Mouse (Mus musculus): ENCODE measurements around the gene Ifi35. TPM values are rescaled to one million over a fixed set of nuclear protein-coding genes. Genes with fewer than 3 reads are reported as not detected.

Gene Ifi35
- polyA plus RNA-seq, 1 experiment from 2014 or later: 29.7 TPM

DNA sequence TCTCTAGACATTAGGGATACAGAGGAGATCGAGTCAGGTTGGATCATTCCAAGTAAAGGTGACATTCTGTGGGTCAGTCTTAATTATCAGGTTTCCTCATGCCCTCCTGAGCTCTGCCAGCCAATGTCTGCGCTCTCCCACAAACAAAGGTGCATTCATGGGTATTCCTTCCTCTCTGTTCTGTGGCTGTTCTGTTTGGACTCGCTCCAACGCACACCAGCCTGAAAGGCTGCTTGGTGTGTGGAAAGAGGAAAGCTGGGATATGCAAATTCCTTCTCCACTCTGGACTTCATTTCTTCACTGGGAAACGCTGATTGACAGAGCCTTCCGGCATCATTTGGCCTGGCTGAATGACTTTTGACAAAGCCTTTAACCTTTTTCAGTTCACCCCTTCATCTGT is 6.5 kb downstream of the Ifi35 start:
- H3K9me3 ChIP-seq (ENCODE audit: control insufficient read depth, low read length): no peaks in the 10 kb centered on the region
- H3K27me3 ChIP-seq (replicated peaks; ENCODE audit: control insufficient read depth, insufficient read depth, low read length): no peaks in the 10 kb centered on the region
- no peak overlapping the region for H3K4me2 ChIP-seq (ENCODE audit: low read depth, low read length)
- no peak overlapping the region for H3K9ac ChIP-seq (ENCODE audit: low read depth, low read length)
- peaks cover 7% of the 10 kb centered on the region for H3K36me3 ChIP-seq (ENCODE audit: control insufficient read depth, insufficient read depth, low read length)
- WGBS: 68% methylated on average over 6 of the region's 6 CpGs
- ATAC-seq: no peak
- peaks cover 20% of the 10 kb centered on the region for H3K4me1 ChIP-seq (ENCODE audit: control insufficient read depth, insufficient read depth, low read length)
- no peak overlapping the region for H3K4me3 ChIP-seq (ENCODE audit: low read length)
- H3K27ac ChIP-seq (ENCODE audit: low read length): no peak overlapping the region

DNA sequence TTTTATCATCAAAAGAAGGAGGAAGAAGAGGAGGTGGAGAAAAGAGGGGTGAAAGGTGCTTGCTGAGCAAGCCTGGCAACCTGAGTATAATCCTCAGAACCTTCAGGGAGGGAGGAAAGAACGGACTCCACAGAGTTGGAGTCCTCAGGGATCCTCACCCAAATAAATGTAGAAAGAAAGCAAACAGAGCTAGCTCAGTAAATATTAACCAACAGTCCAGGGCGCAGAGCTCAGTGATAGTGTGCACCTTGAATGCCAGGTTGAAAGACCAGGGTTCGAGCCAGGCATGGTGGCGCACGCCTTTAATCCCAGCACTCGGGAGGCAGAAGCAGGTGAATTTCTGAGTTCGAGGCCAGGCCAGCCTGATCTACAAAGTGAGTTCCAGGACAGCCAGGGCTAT is 7.4 kb downstream of the Ifi35 start:
- Histone ChIP-seq H3K27me3 (replicated peaks; ENCODE audit: control insufficient read depth, insufficient read depth, low read length) (no peaks in the 10 kb centered on the region), H3K4me1 (ENCODE audit: control insufficient read depth, insufficient read depth, low read length) (peaks cover 24% of the 10 kb centered on the region), H3K9me3 (ENCODE audit: control insufficient read depth, low read length) (no peaks in the 10 kb centered on the region), H3K27ac (ENCODE audit: low read length) (0 out of 2 replicates have a peak overlapping the region, but pooled peaks have one; percentile 7), H3K9ac (ENCODE audit: low read depth, low read length) (no peak overlapping the region), H3K36me3 (ENCODE audit: control insufficient read depth, insufficient read depth, low read length) (peaks cover 7% of the 10 kb centered on the region), H3K4me2 (ENCODE audit: low read depth, low read length) (no peak overlapping the region), H3K4me3 (ENCODE audit: low read length) (no peak overlapping the region)
- no peak for ATAC-seq
- 68% methylated on average over 7 of the region's 7 CpGs for WGBS

DNA sequence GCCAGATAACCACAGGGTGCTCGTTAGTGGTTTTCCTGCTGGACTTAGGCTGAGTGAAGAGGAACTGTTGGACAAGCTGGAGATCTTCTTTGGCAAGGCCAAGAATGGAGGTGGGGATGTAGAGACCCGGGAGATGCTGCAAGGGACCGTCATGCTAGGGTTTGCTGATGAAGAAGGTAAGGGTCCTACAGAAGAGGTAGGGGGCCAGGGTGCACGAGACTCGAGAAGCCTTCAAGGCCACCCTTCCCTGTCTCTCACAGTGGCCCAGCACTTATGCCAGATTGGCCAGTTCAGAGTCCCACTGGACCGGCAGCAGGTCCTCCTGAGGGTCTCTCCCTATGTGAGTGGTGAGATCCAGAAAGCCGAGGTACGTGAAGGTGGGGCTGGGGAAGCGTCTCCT is 9.4 kb downstream of the Ifi35 start:
- peaks cover 13% of the 10 kb centered on the region for H3K36me3 ChIP-seq (ENCODE audit: control insufficient read depth, insufficient read depth, low read length)
- 89% methylated on average over 9 of the region's 9 CpGs for WGBS
- no peaks in the 10 kb centered on the region for H3K9me3 ChIP-seq (ENCODE audit: control insufficient read depth, low read length)
- H3K4me2 ChIP-seq (ENCODE audit: low read depth, low read length): no peak overlapping the region
- H3K9ac ChIP-seq (ENCODE audit: low read depth, low read length): no peak overlapping the region
- peaks cover 27% of the 10 kb centered on the region for H3K4me1 ChIP-seq (ENCODE audit: control insufficient read depth, insufficient read depth, low read length)
- no peak overlapping the region for H3K4me3 ChIP-seq (ENCODE audit: low read length)
- no peak for ATAC-seq
- no peaks in the 10 kb centered on the region for H3K27me3 ChIP-seq (replicated peaks; ENCODE audit: control insufficient read depth, insufficient read depth, low read length)
- no peak overlapping the region for H3K27ac ChIP-seq (ENCODE audit: low read length)

DNA sequence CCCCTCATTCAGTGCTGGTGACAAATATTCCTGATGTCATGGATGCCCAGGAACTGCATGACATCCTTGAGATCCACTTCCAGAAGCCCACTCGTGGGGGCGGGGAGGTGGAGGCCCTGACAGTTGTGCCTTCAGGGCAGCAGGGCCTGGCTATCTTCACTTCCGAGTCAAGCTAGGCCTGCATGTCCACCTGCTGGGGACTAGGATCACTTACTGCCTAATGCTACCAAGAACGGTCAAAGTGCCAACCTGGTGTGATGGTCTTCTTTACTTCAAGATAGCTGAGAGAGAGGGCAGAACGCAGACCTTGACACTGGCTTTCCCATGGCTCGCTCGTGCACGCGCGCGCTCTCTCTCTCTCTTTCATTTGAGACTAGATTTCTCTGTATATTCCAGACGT is 10.0 kb downstream of the Ifi35 start:
- H3K36me3 ChIP-seq (ENCODE audit: control insufficient read depth, insufficient read depth, low read length): peaks cover 13% of the 10 kb centered on the region
- H3K4me1 ChIP-seq (ENCODE audit: control insufficient read depth, insufficient read depth, low read length): peaks cover 30% of the 10 kb centered on the region
- 88% methylated on average over 12 of the region's 12 CpGs for WGBS

DNA sequence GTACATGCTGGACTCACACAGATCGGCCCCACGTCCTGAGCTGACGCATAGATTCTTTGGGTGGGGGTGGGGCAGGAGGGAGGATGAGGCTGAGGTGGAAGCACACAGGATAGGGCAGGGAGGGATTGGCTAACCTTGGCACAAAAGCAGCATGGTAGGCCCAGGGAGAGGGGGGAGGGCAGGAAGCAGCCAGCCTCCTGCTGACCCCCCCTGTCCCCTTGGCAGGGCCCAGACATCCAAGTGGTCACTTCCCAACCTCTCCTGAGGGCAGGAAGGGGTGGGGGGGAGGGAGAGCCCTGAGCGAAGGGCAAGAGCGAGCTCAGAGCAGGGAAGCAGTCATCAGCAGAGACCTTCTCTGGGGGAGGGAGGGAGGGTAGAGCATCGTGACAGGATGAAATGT is 11.5 kb downstream of the Ifi35 start:
- Histone ChIP-seq H3K9me3 (ENCODE audit: control insufficient read depth, low read length) (no peaks in the 10 kb centered on the region), H3K4me2 (ENCODE audit: low read depth, low read length) (no peak overlapping the region), H3K9ac (ENCODE audit: low read depth, low read length) (0 out of 2 replicates have a peak overlapping the region, but pooled peaks have one; percentile 14), H3K27ac (ENCODE audit: low read length) (peak overlapping the region; percentile 37), H3K27me3 (replicated peaks; ENCODE audit: control insufficient read depth, insufficient read depth, low read length) (no peaks in the 10 kb centered on the region), H3K36me3 (ENCODE audit: control insufficient read depth, insufficient read depth, low read length) (peaks cover 13% of the 10 kb centered on the region), H3K4me3 (ENCODE audit: low read length) (no peak overlapping the region), H3K4me1 (ENCODE audit: control insufficient read depth, insufficient read depth, low read length) (peaks cover 38% of the 10 kb centered on the region)
- 53% methylated on average over 6 of the region's 6 CpGs for WGBS
- no peak for ATAC-seq

More for the DNA sequence above, 10.0 kb downstream of the Ifi35 start:
- Histone ChIP-seq H3K27ac (ENCODE audit: low read length) (no peak overlapping the region), H3K9me3 (ENCODE audit: control insufficient read depth, low read length) (no peaks in the 10 kb centered on the region), H3K9ac (ENCODE audit: low read depth, low read length) (no peak overlapping the region), H3K4me3 (ENCODE audit: low read length) (no peak overlapping the region), H3K27me3 (replicated peaks; ENCODE audit: control insufficient read depth, insufficient read depth, low read length) (no peaks in the 10 kb centered on the region), H3K4me2 (ENCODE audit: low read depth, low read length) (no peak overlapping the region)
- ATAC-seq: no peak

DNA sequence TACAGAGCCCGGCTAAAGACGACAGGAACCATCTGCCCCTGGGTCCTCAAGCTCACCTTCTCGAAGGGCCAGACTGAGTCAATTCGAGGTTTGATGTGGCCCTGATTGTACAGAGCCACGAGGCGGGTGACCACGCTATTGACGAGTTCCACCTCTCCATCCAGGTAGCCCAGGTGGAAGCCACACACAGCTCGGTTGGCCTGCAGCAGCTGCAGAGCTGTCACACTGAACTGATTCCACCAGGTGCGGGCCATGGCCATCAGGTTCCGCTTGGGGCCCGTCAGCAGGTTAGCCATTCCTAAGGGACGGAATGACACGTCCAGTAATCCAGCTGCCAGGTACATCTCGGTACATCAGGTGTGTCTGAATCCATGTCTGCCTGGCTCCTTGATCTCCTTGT is 12.1 kb downstream of the Ifi35 start:
- no peak for ATAC-seq

DNA sequence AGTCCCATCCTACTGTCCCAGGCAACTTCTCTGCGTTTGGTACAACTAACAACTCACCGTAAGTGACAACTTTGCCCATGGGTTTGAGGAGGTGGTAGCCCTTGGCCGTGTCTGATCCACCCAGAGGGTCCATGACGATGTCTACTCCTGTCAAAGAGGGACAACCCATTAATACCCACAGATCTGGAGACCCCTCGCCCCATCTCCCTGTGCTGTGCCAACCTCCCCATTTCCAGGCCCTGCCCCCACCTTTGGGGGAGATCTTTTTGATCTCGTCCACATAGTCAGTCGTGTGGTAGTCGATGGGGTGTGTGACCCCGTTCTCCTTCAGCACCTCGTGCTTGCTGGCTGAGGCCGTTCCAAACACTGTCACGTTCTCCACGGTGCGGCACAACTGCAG is 13.9 kb downstream of the Ifi35 start:
- Histone ChIP-seq H3K9ac (ENCODE audit: low read depth, low read length) (0 out of 2 replicates have a peak overlapping the region, but pooled peaks have one; percentile 16), H3K36me3 (ENCODE audit: control insufficient read depth, insufficient read depth, low read length) (peaks cover 13% of the 10 kb centered on the region), H3K4me1 (ENCODE audit: control insufficient read depth, insufficient read depth, low read length) (peaks cover 37% of the 10 kb centered on the region), H3K4me3 (ENCODE audit: low read length) (no peak overlapping the region), H3K9me3 (ENCODE audit: control insufficient read depth, low read length) (no peaks in the 10 kb centered on the region), H3K27ac (ENCODE audit: low read length) (peak overlapping the region; percentile 92), H3K4me2 (ENCODE audit: low read depth, low read length) (no peak overlapping the region), H3K27me3 (replicated peaks; ENCODE audit: control insufficient read depth, insufficient read depth, low read length) (no peaks in the 10 kb centered on the region)
- 78% methylated on average over 14 of the region's 14 CpGs for WGBS
- ATAC-seq: no peak

More for the DNA sequence above, 12.1 kb downstream of the Ifi35 start:
- peaks cover 38% of the 10 kb centered on the region for H3K4me1 ChIP-seq (ENCODE audit: control insufficient read depth, insufficient read depth, low read length)
- no peak overlapping the region for H3K9ac ChIP-seq (ENCODE audit: low read depth, low read length)
- WGBS: 81% methylated on average over 15 of the region's 15 CpGs
- no peaks in the 10 kb centered on the region for H3K9me3 ChIP-seq (ENCODE audit: control insufficient read depth, low read length)
- no peak overlapping the region for H3K4me2 ChIP-seq (ENCODE audit: low read depth, low read length)
- no peak overlapping the region for H3K27ac ChIP-seq (ENCODE audit: low read length)
- no peaks in the 10 kb centered on the region for H3K27me3 ChIP-seq (replicated peaks; ENCODE audit: control insufficient read depth, insufficient read depth, low read length)
- peaks cover 13% of the 10 kb centered on the region for H3K36me3 ChIP-seq (ENCODE audit: control insufficient read depth, insufficient read depth, low read length)
- H3K4me3 ChIP-seq (ENCODE audit: low read length): no peak overlapping the region

DNA sequence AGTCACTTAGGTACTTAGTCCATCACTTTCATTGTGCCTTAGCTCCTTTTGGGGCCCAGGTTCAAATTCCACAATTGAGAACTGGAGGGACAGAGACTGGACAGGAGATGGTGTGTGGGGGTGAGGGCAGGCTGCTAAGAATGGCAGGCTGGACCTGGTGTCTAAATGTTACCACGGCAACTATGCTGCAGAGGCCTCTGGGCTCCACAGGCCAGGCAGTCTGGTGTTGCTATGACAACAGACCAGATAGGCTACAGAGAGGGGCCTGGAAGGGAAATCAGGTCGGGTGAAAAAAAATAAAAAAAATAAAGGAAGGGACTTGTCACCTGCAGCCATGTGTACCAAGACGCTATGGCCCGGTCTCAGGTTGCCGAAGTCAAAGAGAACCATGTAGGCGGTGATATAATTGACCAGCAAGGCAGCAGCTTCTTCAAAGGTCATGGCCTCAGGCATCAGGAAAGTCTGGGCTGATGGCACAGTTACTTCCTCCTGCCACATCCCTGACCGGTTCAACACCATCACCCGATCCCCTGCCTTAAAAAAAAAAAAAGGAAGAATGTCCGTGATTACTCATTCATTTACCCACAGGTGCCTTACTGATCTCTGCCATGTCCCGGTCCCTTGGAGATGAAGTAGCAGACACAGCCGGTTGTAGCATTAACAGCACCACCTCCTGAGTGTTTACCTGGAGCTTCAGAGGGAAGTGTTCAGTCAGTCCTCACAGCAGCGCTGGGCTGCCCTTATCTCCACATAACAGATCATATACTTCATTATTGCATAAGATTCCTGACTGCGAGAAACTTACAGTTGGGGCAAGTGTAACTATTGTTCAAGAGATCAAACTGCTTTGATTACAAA is 14.6 kb downstream of the Ifi35 start:
- peak; percentile 14 for ATAC-seq
- Histone ChIP-seq H3K36me3 (ENCODE audit: control insufficient read depth, insufficient read depth, low read length) (peaks cover 10% of the 10 kb centered on the region), H3K9me3 (ENCODE audit: control insufficient read depth, low read length) (no peaks in the 10 kb centered on the region), H3K4me2 (ENCODE audit: low read depth, low read length) (peak overlapping the region; percentile 93), H3K4me3 (ENCODE audit: low read length) (no peak overlapping the region), H3K27me3 (replicated peaks; ENCODE audit: control insufficient read depth, insufficient read depth, low read length) (no peaks in the 10 kb centered on the region), H3K9ac (ENCODE audit: low read depth, low read length) (0 out of 2 replicates have a peak overlapping the region, but pooled peaks have one; percentile 16), H3K4me1 (ENCODE audit: control insufficient read depth, insufficient read depth, low read length) (peaks cover 39% of the 10 kb centered on the region), H3K27ac (ENCODE audit: low read length) (peak overlapping the region; percentile 92)
- 22% methylated on average over 13 of the region's 13 CpGs for WGBS

DNA sequence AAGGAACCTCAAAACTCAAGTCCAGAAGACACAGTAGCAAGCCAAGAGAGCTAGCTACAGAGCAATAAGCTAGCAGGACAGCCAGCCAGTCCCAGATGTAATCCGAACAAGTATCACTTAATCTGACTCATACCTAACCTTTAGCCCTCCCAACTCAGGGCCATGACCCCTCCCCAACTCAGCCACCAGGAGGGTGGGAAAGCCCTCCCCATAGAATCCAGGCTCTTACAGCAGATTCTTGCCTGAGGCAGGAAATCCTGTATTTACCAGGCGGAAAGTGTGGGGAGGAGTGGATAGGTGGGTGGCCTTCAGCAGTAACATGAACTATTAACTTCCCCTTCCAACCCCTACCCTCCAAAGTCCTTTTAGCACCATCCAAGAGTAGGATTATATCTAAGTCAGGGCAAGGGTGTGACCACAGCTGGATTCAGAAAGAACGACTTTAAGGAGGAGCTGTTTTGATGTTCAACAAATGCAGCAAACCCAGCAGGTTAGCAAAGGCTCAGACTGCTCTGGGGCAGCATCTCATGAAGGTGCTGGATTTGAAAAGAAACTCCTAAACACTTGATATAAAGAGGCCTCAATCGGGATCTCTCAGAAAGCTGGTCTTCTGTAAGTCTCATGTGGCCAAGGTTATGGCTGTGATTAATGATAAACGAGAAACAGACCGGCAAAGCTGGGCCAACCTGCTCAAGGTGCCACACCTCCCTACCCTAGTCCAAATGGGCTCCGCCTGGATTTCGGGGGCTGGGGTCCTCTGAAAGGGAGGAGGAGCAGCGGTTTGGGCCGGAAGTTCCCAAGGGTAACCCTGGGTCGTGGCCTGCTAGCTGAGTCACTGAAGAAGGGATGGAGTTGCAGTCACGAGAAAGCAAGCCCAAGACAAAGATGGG is 16.2 kb downstream of the Ifi35 start, which contains the start of gene Rnd2:
Gene Rnd2 (plus strand): TSS at position 789 of the 890 bp plus-strand sequence.
- H3K4me1 ChIP-seq (ENCODE audit: control insufficient read depth, insufficient read depth, low read length): peaks cover 38% of the 10 kb centered on the region
- ATAC-seq: peak; percentile 34
- 10% methylated on average over 12 of the region's 12 CpGs for WGBS

More for the DNA sequence above, 16.2 kb downstream of the Ifi35 start, which contains the start of gene Rnd2:
- H3K4me2 ChIP-seq (ENCODE audit: low read depth, low read length): peak within 1 kb of the TSS; percentile 93
- H3K4me3 ChIP-seq (ENCODE audit: low read length): peak within 1 kb of the TSS; percentile 91
- H3K36me3 ChIP-seq (ENCODE audit: control insufficient read depth, insufficient read depth, low read length): peaks cover 5% of the 10 kb centered on the region; the same call in 1 of the 2 replicates
- H3K27ac ChIP-seq (ENCODE audit: low read length): peak within 1 kb of the TSS; percentile 92
- H3K27me3 ChIP-seq (replicated peaks; ENCODE audit: control insufficient read depth, insufficient read depth, low read length): no peaks in the 10 kb centered on the region
- peak within 1 kb of the TSS; percentile 86 for H3K9ac ChIP-seq (ENCODE audit: low read depth, low read length)
- no peaks in the 10 kb centered on the region for H3K9me3 ChIP-seq (ENCODE audit: control insufficient read depth, low read length)
